Mouse (Mus musculus): ENCODE measurements around the gene Mapk12. TPM values are rescaled to one million over a fixed set of nuclear protein-coding genes. Genes with fewer than 3 reads are reported as not detected.

The Mapk12 gene
- total and polyA plus RNA-seq, 2 experiments, result 2.1 to 2.4 TPM

GRCm38 (mm10) chr15:89100823-89101222 lies 39.7 kb downstream of the Mapk12 start:
- Histone ChIP-seq H3K4me1 (ENCODE audit: control insufficient read depth, insufficient read depth, low read length) (no peaks in the 10 kb centered on the region), H3K27me3 (ENCODE audit: control insufficient read depth, insufficient read depth, low read length) (no peaks in the 10 kb centered on the region), H3K36me3 (ENCODE audit: control insufficient read depth, insufficient read depth, low read length) (peaks cover 42% of the 10 kb centered on the region), H3K9ac (ENCODE audit: low read depth, low read length) (no peak overlapping the region), H3K27ac (replicated peaks; ENCODE audit: insufficient read depth, low read depth, low read length) (no peak overlapping the region), H3K79me2 (ENCODE audit: control insufficient read depth, insufficient read depth, low read length) (no peaks in the 10 kb centered on the region), H3K4me3 (ENCODE audit: insufficient read depth, low read depth, low read length) (no peak overlapping the region)
- 0 out of 2 replicates have a peak, but pooled peaks have one; percentile 5 for TF ChIP-seq POLR2A (IDR thresholded peaks at IDR 0.05; ENCODE audit: extremely low read depth, insufficient read depth, low read length)
- no peak for TF ChIP-seq CTCF (IDR thresholded peaks at IDR 0.05; ENCODE audit: low read depth, low read length)
- WGBS, result 89% methylated on average over 12 of the region's 12 CpGs
- no peak for DNase-seq (ENCODE audit: extremely low read depth, low read depth, low spot score)

DNA sequence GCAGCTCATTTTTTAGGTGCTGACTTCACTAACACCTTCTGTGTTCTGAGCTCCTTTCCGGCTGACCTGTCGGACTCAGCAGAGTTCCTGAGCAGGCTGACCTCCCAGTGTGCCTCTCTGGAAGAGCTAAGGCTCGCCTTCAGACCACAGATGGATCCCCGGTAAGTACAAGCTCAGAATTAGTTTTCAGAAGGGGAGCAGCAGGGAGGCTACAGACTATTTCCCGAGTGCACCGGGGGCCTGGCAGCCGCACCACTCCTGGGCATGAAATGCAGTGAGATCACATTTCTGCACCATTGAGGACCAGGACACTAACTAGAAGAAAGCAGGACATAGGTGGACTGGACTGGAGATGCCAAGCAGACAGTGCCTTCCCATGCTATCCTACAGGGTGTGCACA lies 41.9 kb downstream of the Mapk12 start:
- DNase-seq (ENCODE audit: extremely low read depth, low read depth, low spot score), result no peak
- Histone ChIP-seq H3K36me3 (ENCODE audit: control insufficient read depth, insufficient read depth, low read length) (peaks cover 58% of the 10 kb centered on the region), H3K27ac (replicated peaks; ENCODE audit: insufficient read depth, low read depth, low read length) (no peak overlapping the region), H3K4me3 (ENCODE audit: insufficient read depth, low read depth, low read length) (no peak overlapping the region), H3K79me2 (ENCODE audit: control insufficient read depth, insufficient read depth, low read length) (no peaks in the 10 kb centered on the region), H3K27me3 (ENCODE audit: control insufficient read depth, insufficient read depth, low read length) (no peaks in the 10 kb centered on the region), H3K4me1 (ENCODE audit: control insufficient read depth, insufficient read depth, low read length) (no peaks in the 10 kb centered on the region), H3K9ac (ENCODE audit: low read depth, low read length) (no peak overlapping the region)
- TF ChIP-seq POLR2A (IDR thresholded peaks at IDR 0.05; ENCODE audit: extremely low read depth, insufficient read depth, low read length) (no peak), CTCF (IDR thresholded peaks at IDR 0.05; ENCODE audit: low read depth, low read length) (no peak)
- WGBS, result 90% methylated on average over 7 of the region's 7 CpGs

- H3K27me3 ChIP-seq (ENCODE audit: control insufficient read depth, insufficient read depth, low read length), result no peaks in the 10 kb centered on the region
- no peak for DNase-seq (ENCODE audit: extremely low read depth, low read depth, low spot score)
- H3K79me2 ChIP-seq (ENCODE audit: control insufficient read depth, insufficient read depth, low read length), result no peaks in the 10 kb centered on the region
- no peak overlapping the region for H3K9ac ChIP-seq (ENCODE audit: low read depth, low read length)
- WGBS, result 92% methylated on average over 5 of the region's 5 CpGs
- peaks cover 66% of the 10 kb centered on the region for H3K36me3 ChIP-seq (ENCODE audit: control insufficient read depth, insufficient read depth, low read length)
- H3K27ac ChIP-seq (replicated peaks; ENCODE audit: insufficient read depth, low read depth, low read length), result no peak overlapping the region
- H3K4me1 ChIP-seq (ENCODE audit: control insufficient read depth, insufficient read depth, low read length), result no peaks in the 10 kb centered on the region
- H3K4me3 ChIP-seq (ENCODE audit: insufficient read depth, low read depth, low read length), result no peak overlapping the region
- TF ChIP-seq POLR2A (IDR thresholded peaks at IDR 0.05; ENCODE audit: extremely low read depth, insufficient read depth, low read length) (no peak), CTCF (IDR thresholded peaks at IDR 0.05; ENCODE audit: low read depth, low read length) (no peak)
Measured at GRCm38 (mm10) chr15:89097450-89097849, 43.1 kb downstream of the Mapk12 start.

GRCm38 (mm10) chr15:89092181-89092580 lies 48.3 kb downstream of the Mapk12 start:
- H3K27ac ChIP-seq (replicated peaks; ENCODE audit: insufficient read depth, low read depth, low read length), result no peak overlapping the region
- peaks cover 6% of the 10 kb centered on the region; the same call in 1 of the 2 replicates for H3K79me2 ChIP-seq (ENCODE audit: control insufficient read depth, insufficient read depth, low read length)
- H3K4me3 ChIP-seq (ENCODE audit: insufficient read depth, low read depth, low read length), result no peak overlapping the region
- H3K27me3 ChIP-seq (ENCODE audit: control insufficient read depth, insufficient read depth, low read length), result no peaks in the 10 kb centered on the region
- DNase-seq (ENCODE audit: extremely low read depth, low read depth, low spot score), result no peak
- no peak overlapping the region for H3K9ac ChIP-seq (ENCODE audit: low read depth, low read length)
- WGBS, result 81% methylated on average over 5 of the region's 5 CpGs
- TF ChIP-seq CTCF (IDR thresholded peaks at IDR 0.05; ENCODE audit: low read depth, low read length), result no peak
- TF ChIP-seq POLR2A (IDR thresholded peaks at IDR 0.05; ENCODE audit: extremely low read depth, insufficient read depth, low read length), result no peak
- H3K36me3 ChIP-seq (ENCODE audit: control insufficient read depth, insufficient read depth, low read length), result peaks cover 40% of the 10 kb centered on the region
- H3K4me1 ChIP-seq (ENCODE audit: control insufficient read depth, insufficient read depth, low read length), result peaks cover 4% of the 10 kb centered on the region

- no peak overlapping the region for H3K4me3 ChIP-seq (ENCODE audit: insufficient read depth, low read depth, low read length)
- no peak overlapping the region for H3K9ac ChIP-seq (ENCODE audit: low read depth, low read length)
- 94% methylated on average over 4 of the region's 4 CpGs for WGBS
- no peak for DNase-seq (ENCODE audit: extremely low read depth, low read depth, low spot score)
- no peaks in the 10 kb centered on the region for H3K27me3 ChIP-seq (ENCODE audit: control insufficient read depth, insufficient read depth, low read length)
- TF ChIP-seq POLR2A (IDR thresholded peaks at IDR 0.05; ENCODE audit: extremely low read depth, insufficient read depth, low read length) (no peak), CTCF (IDR thresholded peaks at IDR 0.05; ENCODE audit: low read depth, low read length) (no peak)
- H3K4me1 ChIP-seq (ENCODE audit: control insufficient read depth, insufficient read depth, low read length), result peaks cover 13% of the 10 kb centered on the region
- H3K27ac ChIP-seq (replicated peaks; ENCODE audit: insufficient read depth, low read depth, low read length), result peak overlapping the region; percentile 95
- peaks cover 6% of the 10 kb centered on the region; the same call in 1 of the 2 replicates for H3K79me2 ChIP-seq (ENCODE audit: control insufficient read depth, insufficient read depth, low read length)
- H3K36me3 ChIP-seq (ENCODE audit: control insufficient read depth, insufficient read depth, low read length), result peaks cover 27% of the 10 kb centered on the region
Measured at GRCm38 (mm10) chr15:89090662-89091061, 49.8 kb downstream of the Mapk12 start.

DNA sequence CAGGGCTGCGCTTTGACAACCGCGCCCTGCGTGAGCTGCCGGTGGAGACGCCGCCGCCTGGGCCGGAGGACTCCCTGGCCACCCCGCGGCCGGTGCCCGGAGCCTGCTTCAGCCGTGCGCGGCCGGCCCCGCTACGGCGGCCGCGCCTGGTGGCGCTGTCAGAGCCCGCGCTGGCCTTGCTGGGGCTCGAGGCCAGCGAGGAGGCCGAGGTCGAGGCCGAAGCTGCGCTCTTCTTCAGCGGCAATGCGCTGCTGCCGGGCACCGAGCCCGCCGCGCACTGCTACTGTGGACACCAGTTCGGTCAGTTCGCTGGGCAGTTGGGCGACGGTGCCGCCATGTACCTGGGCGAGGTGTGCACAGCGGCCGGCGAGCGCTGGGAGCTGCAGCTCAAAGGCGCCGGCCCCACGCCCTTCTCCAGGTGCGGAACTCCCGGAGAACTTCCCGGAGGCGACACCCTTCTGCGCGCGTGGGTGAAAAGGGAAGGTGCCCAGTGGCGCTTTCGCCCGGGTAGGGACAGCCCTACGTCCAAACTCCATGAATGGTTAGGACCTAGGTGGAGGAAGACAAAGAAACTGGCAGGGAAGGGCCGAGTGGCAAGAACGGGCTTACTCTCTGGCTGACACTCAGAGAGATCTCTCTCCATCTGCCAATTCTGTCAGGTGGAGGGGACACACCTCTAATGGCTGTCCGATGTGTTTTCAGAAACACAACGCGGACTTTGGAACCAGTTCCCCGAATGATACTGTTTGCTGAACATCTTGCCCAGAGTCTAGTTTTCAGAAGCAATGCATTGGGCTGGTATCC lies 51.1 kb downstream of the Mapk12 start:
- peak; percentile 44 for TF ChIP-seq POLR2A (IDR thresholded peaks at IDR 0.05; ENCODE audit: extremely low read depth, insufficient read depth, low read length)
- TF ChIP-seq CTCF (IDR thresholded peaks at IDR 0.05; ENCODE audit: low read depth, low read length), result no peak
- H3K4me3 ChIP-seq (ENCODE audit: insufficient read depth, low read depth, low read length), result peak overlapping the region; percentile 89
- WGBS, result 1% methylated on average over 68 of the region's 68 CpGs
- H3K36me3 ChIP-seq (ENCODE audit: control insufficient read depth, insufficient read depth, low read length), result peaks cover 21% of the 10 kb centered on the region
- H3K79me2 ChIP-seq (ENCODE audit: control insufficient read depth, insufficient read depth, low read length), result peaks cover 11% of the 10 kb centered on the region; the same call in 1 of the 2 replicates
- peak overlapping the region; percentile 99 for H3K9ac ChIP-seq (ENCODE audit: low read depth, low read length)
- H3K27ac ChIP-seq (replicated peaks; ENCODE audit: insufficient read depth, low read depth, low read length), result peak overlapping the region; percentile 99
- H3K4me1 ChIP-seq (ENCODE audit: control insufficient read depth, insufficient read depth, low read length), result peaks cover 20% of the 10 kb centered on the region
- peak; percentile 99 for DNase-seq (ENCODE audit: extremely low read depth, low read depth, low spot score)
- H3K27me3 ChIP-seq (ENCODE audit: control insufficient read depth, insufficient read depth, low read length), result no peaks in the 10 kb centered on the region

Measured in liver, adult 2 months (tissue).